Mouse (Mus musculus): ENCODE results near the gene Srgn. TPM values are rescaled to one million over a fixed set of nuclear protein-coding genes. Genes with fewer than 3 reads are reported as not detected.
"Not testable (repeated sequence)": the region's sequence is repeated elsewhere in the genome, so short reads cannot be mapped to it uniquely, and the experiment has no call there.

The Srgn gene
- polyA plus RNA-seq, 2 experiments from 2014 or later, result 1,323 to 1,460 TPM

GRCm38 (mm10) chr10:62521763-62522162, 5.5 kb downstream of the Srgn start:
- ATAC-seq, result no peak

- ATAC-seq, result no peak
Observed at GRCm38 (mm10) chr10:62520911-62521310, 6.3 kb downstream of the Srgn start.

GRCm38 (mm10) chr10:62517511-62517910, 9.7 kb downstream of the Srgn start:
- no peak for ATAC-seq

GRCm38 (mm10) chr10:62512855-62513254, 14.4 kb downstream of the Srgn start:
- no peak for ATAC-seq

- no peak for ATAC-seq
Observed at GRCm38 (mm10) chr10:62511528-62511927, 15.7 kb downstream of the Srgn start.

GRCm38 (mm10) chr10:62509032-62509656, 18.1 kb downstream of the Srgn start:
- no peak for ATAC-seq

- no peak for ATAC-seq
Observed at GRCm38 (mm10) chr10:62508459-62508858, 18.8 kb downstream of the Srgn start.

- ATAC-seq, result peak; percentile 61
Observed at GRCm38 (mm10) chr10:62507591-62508308, 19.5 kb downstream of the Srgn start.

- no peak for ATAC-seq
Observed at GRCm38 (mm10) chr10:62507071-62507470, 20.2 kb downstream of the Srgn start.

GRCm38 (mm10) chr10:62506019-62506556, 21.2 kb downstream of the Srgn start:
- ATAC-seq, result peak; percentile 56

GRCm38 (mm10) chr10:62505224-62505983, 21.8 kb downstream of the Srgn start:
- ATAC-seq, result peak; percentile 2

- no peak for ATAC-seq
Observed at GRCm38 (mm10) chr10:62503836-62504628, 23.2 kb downstream of the Srgn start.

- peak; percentile 13 for ATAC-seq
Observed at GRCm38 (mm10) chr10:62503353-62503752, 23.9 kb downstream of the Srgn start.

- no peak for ATAC-seq
Observed at GRCm38 (mm10) chr10:62501951-62502350, 25.3 kb downstream of the Srgn start.

- ATAC-seq, result peak; percentile 24
Observed at GRCm38 (mm10) chr10:62500916-62501615, 26.2 kb downstream of the Srgn start.

GRCm38 (mm10) chr10:62500088-62500915, 26.9 kb downstream of the Srgn start:
- peak; percentile 70 for ATAC-seq

- not testable (repeated sequence) for ATAC-seq
Observed at GRCm38 (mm10) chr10:62491681-62492080, 35.6 kb downstream of the Srgn start.

GRCm38 (mm10) chr10:62488266-62488665, 39.0 kb downstream of the Srgn start:
- ATAC-seq, result no peak

GRCm38 (mm10) chr10:62486618-62487415, 40.4 kb downstream of the Srgn start, which contains the start of gene Vps26a:
Gene Vps26a, minus strand, starts transcription at chr10:62486805.
- peak; percentile 88 for ATAC-seq
